Comparison of ENCODE assay signal across 26 mouse cellular contexts in genomic region chr10:63237206-63237605, GRCm38 (mm10). TPM values are rescaled to one million over a fixed set of nuclear protein-coding genes. Genes with fewer than 3 reads are reported as not detected.
"Had no signal": no experiment of that assay in that cellular context is flagged by ENCODE, and none has a peak within 500 bp of the region (broad histone marks: within the 10 kb centered on the region; RNA-seq: fewer than 3 reads in every experiment).

No protein-coding gene starts in this region.

- H3K4me3 ChIP-seq: gastrocnemius, adult 2 months; heart, embryonic 10.5 days; heart, embryonic 12.5 days; hindbrain, embryonic 10.5 days; hindbrain, embryonic 12.5 days; intestine, embryonic 15.5 days; left cerebral cortex, adult 2 months; limb, embryonic 10.5 days; limb, embryonic 12.5 days; liver, embryonic 13.5 days had no signal

- H3K27ac ChIP-seq: gastrocnemius, adult 2 months; heart, embryonic 10.5 days; hindbrain, embryonic 10.5 days; hindbrain, embryonic 12.5 days; hindbrain, embryonic 14.5 days; intestine, embryonic 15.5 days; left cerebral cortex, adult 2 months; limb, embryonic 10.5 days; limb, embryonic 12.5 days; liver, embryonic 13.5 days had no signal

- H3K9ac ChIP-seq: heart, embryonic 12.5 days; hindbrain, embryonic 12.5 days; hindbrain, embryonic 14.5 days; intestine, embryonic 15.5 days; limb, embryonic 12.5 days; liver, embryonic 13.5 days had no signal

- H3K4me1 ChIP-seq: heart, embryonic 10.5 days; heart, embryonic 12.5 days; hindbrain, embryonic 10.5 days; intestine, embryonic 15.5 days; limb, embryonic 10.5 days; limb, embryonic 12.5 days had no signal

- H3K4me2 ChIP-seq: heart, embryonic 12.5 days; hindbrain, embryonic 12.5 days; hindbrain, embryonic 14.5 days; intestine, embryonic 15.5 days; limb, embryonic 12.5 days; liver, embryonic 11.5 days; liver, embryonic 13.5 days had no signal

- DNase-seq: gastrocnemius, adult 2 months; gastrocnemius, postnatal 10 days; gastrocnemius, postnatal 25 days; heart, adult 18-20 months; heart, postnatal 10 days; heart, postnatal 4 days; kidney, adult 18-20 months; kidney, adult 8-10 months; kidney, postnatal 10 days; kidney, postnatal 25 days; kidney, postnatal 4 days; liver; liver, embryonic 13.5 days had no signal

- H3K9me3 ChIP-seq: heart, embryonic 10.5 days; heart, embryonic 12.5 days; hindbrain, embryonic 12.5 days; intestine, embryonic 15.5 days; limb, embryonic 10.5 days; limb, embryonic 12.5 days had no signal

- H3K27me3 ChIP-seq: hindbrain, embryonic 12.5 days; intestine, embryonic 15.5 days; limb, embryonic 12.5 days; liver, embryonic 13.5 days had no signal

- ATAC-seq: hindbrain, embryonic 16.5 days; inflammation-experienced regulatory T-cells, adult 6 months; intestine, embryonic 15.5 days had no signal

- H3K36me3 ChIP-seq: heart, embryonic 10.5 days; heart, embryonic 12.5 days; hindbrain, embryonic 10.5 days; hindbrain, embryonic 12.5 days; intestine, embryonic 15.5 days; limb, embryonic 10.5 days; limb, embryonic 12.5 days; liver, embryonic 13.5 days had no signal

RNA-seq across cellular contexts. Expression of gene Mypn, which starts 33.5 kb away (rescaled TPM):
- polyA plus RNA-seq: inflammation-experienced regulatory T-cells, adult 6 months; kidney, embryonic 14.5 days had no signal
